28 mouse cellular contexts compared by ENCODE assay signal in the genomic region with DNA sequence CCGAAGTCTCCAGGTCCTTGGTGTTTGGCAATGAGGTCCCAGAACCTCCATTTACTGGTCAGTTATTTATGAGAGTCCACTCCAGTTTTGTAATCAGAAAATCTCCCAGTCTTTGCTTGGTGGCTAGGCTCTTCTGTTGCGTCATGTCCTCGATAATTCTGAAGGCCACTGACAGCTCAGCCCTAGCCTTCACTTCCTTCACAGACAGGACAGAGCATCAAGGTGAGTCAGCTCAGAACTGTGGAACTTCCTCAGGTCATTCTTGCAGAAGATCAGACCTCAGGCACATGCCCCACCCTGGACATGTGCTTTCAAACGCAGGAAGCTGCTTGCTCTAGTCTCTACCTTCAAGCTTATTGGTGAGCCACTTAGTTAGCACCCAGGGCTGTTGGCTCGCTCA. TPM values are rescaled to one million over a fixed set of nuclear protein-coding genes. Genes with fewer than 3 reads are reported as not detected.
A peak's percentile ranks its signal among the peaks of the same experiment; 100 is the strongest.
DNase-seq lines count a peak whose midpoint lies in the region; ATAC-seq and TF ChIP-seq lines count a peak whose summit lies in the region.
"Had no signal": no experiment of that assay in that cellular context is flagged by ENCODE, and none has a peak within 500 bp of the region (broad histone marks: within the 10 kb centered on the region; RNA-seq: fewer than 3 reads in every experiment).

No protein-coding gene starts in this region.

- dilution Hi-C loops in CH12.LX (cut with MboI; ENCODE audit: extremely low pct_ligation_motif_present, extremely low pct_unique_long_range_greater_than_20kb, low sequenced_read_pairs), result no loop called here

- no peaks in the 10 kb centered on the region for H3K27me3 ChIP-seq in CH12.LX (replicated peaks)
- no peaks in the 10 kb centered on the region for H3K27me3 ChIP-seq in hindbrain, embryonic 14.5 days (ENCODE audit: control insufficient read depth, insufficient read depth, low read length)
- H3K27me3 ChIP-seq: embryonic facial prominence, embryonic 13.5 days; forebrain, embryonic 12.5 days; heart, embryonic 15.5 days; hindbrain, embryonic 13.5 days; intestine, embryonic 15.5 days; Patski had no signal

- no peaks in the 10 kb centered on the region for H3K36me3 ChIP-seq in CH12.LX (replicated peaks in 1 of 2; ENCODE audit: control insufficient read depth in 1 of 2, insufficient read depth in 1 of 2, low read length in 1 of 2)
- no peaks in the 10 kb centered on the region for H3K36me3 ChIP-seq in hindbrain, embryonic 14.5 days (replicated peaks; ENCODE audit: control insufficient read depth, insufficient read depth)
- H3K36me3 ChIP-seq: embryonic facial prominence, embryonic 13.5 days; forebrain, embryonic 12.5 days; heart, embryonic 15.5 days; hindbrain, embryonic 13.5 days; intestine, embryonic 15.5 days had no signal

- H3K4me1 ChIP-seq in CH12.LX (ENCODE audit: control insufficient read depth in 1 of 2, insufficient read depth in 2 of 2), result peaks cover 0 to 7% of the 10 kb centered on the region in 2 experiments; a peak in 3 of 4 replicates
- no peaks in the 10 kb centered on the region for H3K4me1 ChIP-seq in hindbrain, embryonic 14.5 days (replicated peaks; ENCODE audit: control insufficient read depth, insufficient read depth, low read length)
- H3K4me1 ChIP-seq: embryonic facial prominence, embryonic 13.5 days; forebrain, embryonic 12.5 days; heart, embryonic 15.5 days; hindbrain, embryonic 13.5 days; intestine, embryonic 15.5 days had no signal

- TF ChIP-seq EP300 in CH12.LX (IDR thresholded peaks at IDR 0.05; ENCODE audit: low read length), result no peak

- H3K4me2 ChIP-seq in CH12.LX (ENCODE audit: insufficient read depth, low read depth, poor library complexity, severe bottlenecking), result no peak overlapping the region
- H3K4me2 ChIP-seq in hindbrain, embryonic 14.5 days (replicated peaks), result no peak overlapping the region
- H3K4me2 ChIP-seq: embryonic facial prominence, embryonic 13.5 days; forebrain, embryonic 12.5 days; heart, embryonic 11.5 days; heart, embryonic 15.5 days; hindbrain, embryonic 13.5 days; intestine, embryonic 15.5 days had no signal

- intact Hi-C loops in gastrocnemius, postnatal 36 days (cut with DNase I), result no loop called here

- WGBS in hindbrain, embryonic 14.5 days, result 90% methylated on average over 5 of the region's 5 CpGs

- H3K9ac ChIP-seq in CH12.LX (ENCODE audit: insufficient read depth, low read depth), result no peak overlapping the region
- no peak overlapping the region for H3K9ac ChIP-seq in hindbrain, embryonic 14.5 days
- H3K9ac ChIP-seq: embryonic facial prominence, embryonic 13.5 days; forebrain, embryonic 12.5 days; heart, embryonic 15.5 days; hindbrain, embryonic 13.5 days; intestine, embryonic 15.5 days had no signal

- ATAC-seq in megakaryocyte, adult 5-6 weeks (ENCODE audit: poor library complexity, severe bottlenecking), result peak; percentile 51; the same call in 1 of the 2 replicates
- ATAC-seq in hindbrain, embryonic 14.5 days (ENCODE audit: low FRiP score), result no peak
- ATAC-seq: activated CD4-positive, CD25-positive, alpha-beta regulatory T cell, adult 4 months; CD4-positive, CD25-positive, alpha-beta regulatory T cell, adult 4 months; forebrain, embryonic 16.5 days; intestine, embryonic 15.5 days; Patski had no signal

- H3K9me3 ChIP-seq in CH12.LX (replicated peaks; ENCODE audit: low read length), result no peaks in the 10 kb centered on the region
- H3K9me3 ChIP-seq in hindbrain, embryonic 14.5 days (ENCODE audit: control insufficient read depth, low read length), result peaks cover 15% of the 10 kb centered on the region; the same call in 1 of the 2 replicates
- H3K9me3 ChIP-seq: forebrain, embryonic 12.5 days; heart, embryonic 15.5 days; intestine, embryonic 15.5 days had no signal

- no peak overlapping the region for H3K27ac ChIP-seq in CH12.LX (ENCODE audit: insufficient read depth, low read depth)
- no peak overlapping the region for H3K27ac ChIP-seq in hindbrain, embryonic 14.5 days
- H3K27ac ChIP-seq: embryonic facial prominence, embryonic 13.5 days; forebrain, embryonic 12.5 days; heart, embryonic 15.5 days; hindbrain, embryonic 13.5 days; intestine, embryonic 15.5 days had no signal

- TF ChIP-seq RAD21 in CH12.LX (IDR thresholded peaks at IDR 0.05; ENCODE audit: low read depth, low read length), result no peak

- no peak for TF ChIP-seq CTCF in CH12.LX (conservative IDR thresholded peaks at IDR 0.05 in 1 of 2, IDR thresholded peaks at IDR 0.05 in 1 of 2; ENCODE audit: low read depth in 2 of 2, low read length in 2 of 2)

- no peak overlapping the region for H3K4me3 ChIP-seq in CH12.LX (replicated peaks in 1 of 3; ENCODE audit: low read depth in 2 of 3, low read length in 2 of 3, poor library complexity in 1 of 3)
- H3K4me3 ChIP-seq in hindbrain, embryonic 14.5 days (replicated peaks; ENCODE audit: low read length), result no peak overlapping the region
- H3K4me3 ChIP-seq: embryonic facial prominence, embryonic 13.5 days; forebrain, embryonic 12.5 days; heart, embryonic 15.5 days; hindbrain, embryonic 13.5 days; intestine, embryonic 15.5 days had no signal

- DNase-seq in 416B (ENCODE audit: low read depth), result peak; percentile 44
- no peak for DNase-seq in CH12.LX (ENCODE audit: extremely low read depth)
- DNase-seq in adrenal gland, postnatal 14 days, result peak; percentile 62
- no peak for DNase-seq in gastrocnemius, postnatal 36 days
- DNase-seq in embryo, embryonic 10 days (ENCODE audit: low spot score), result no peak
- DNase-seq in hindbrain, embryonic 14.5 days (ENCODE audit: low spot score), result no peak
- DNase-seq: B cell, adult 2 months; cerebellum, adult 11-12 months; cerebellum, adult 9-10 months; cerebellum, postnatal 25 days; gastrocnemius, postnatal 10 days; heart, adult 18-20 months; heart, postnatal 14 days; kidney, adult 18-20 months had no signal

- TF ChIP-seq POLR2A in CH12.LX (IDR thresholded peaks at IDR 0.05; ENCODE audit: low read depth, low read length), result no peak

- in situ Hi-C loops in CH12.LX (cut with MboI; ENCODE audit: low pct_ligation_motif_present, low pct_unique_long_range_greater_than_20kb, low sequenced_read_pairs), result no loop called here

- H3K79me2 ChIP-seq in CH12.LX (replicated peaks; ENCODE audit: control insufficient read depth, extremely low read depth, insufficient read depth, poor library complexity, severe bottlenecking), result no peaks in the 10 kb centered on the region

TF ChIP-seq in CH12.LX, 34 proteins besides CTCF, POLR2A, EP300 and RAD21:
- TF ChIP-seq PAX5 (IDR thresholded peaks at IDR 0.05; ENCODE audit: low read length), result no peak
- no peak for TF ChIP-seq USF1 (IDR thresholded peaks at IDR 0.05; ENCODE audit: low read depth, low read length)
- no peak for TF ChIP-seq ZMIZ1 (IDR thresholded peaks at IDR 0.05; ENCODE audit: low read depth, low read length)
- TF ChIP-seq BHLHE40 (IDR thresholded peaks at IDR 0.05; ENCODE audit: low read depth, low read length), result peak; percentile 55; the same call in 1 of the 2 replicates
- TF ChIP-seq MYC (IDR thresholded peaks at IDR 0.05; ENCODE audit: low read depth, low read length), result 0 out of 2 replicates have a peak, but pooled peaks have one; percentile 41
- no peak for TF ChIP-seq ELF1 (IDR thresholded peaks at IDR 0.05; ENCODE audit: low read depth, low read length)
- TF ChIP-seq MAX (IDR thresholded peaks at IDR 0.05; ENCODE audit: low read length), result peak; percentile 52; the same call in 1 of the 2 replicates

RNA-seq across cellular contexts. Expression of a gene that starts 22.2 kb away (rescaled TPM):
- 44.6 and 45.2 TPM in 2 replicates for total RNA-seq in CH12.LX (2012; rRNA removed)
- 39.1 and 41.5 TPM in 2 replicates for total RNA-seq in CH12.LX (2014; rRNA removed)
- 50.5 and 52.3 TPM in 2 replicates for polyA plus RNA-seq in CH12.LX (2012; ENCODE audit: insufficient read length, low read depth)
- 51.5 and 63.4 TPM in 2 replicates for total RNA-seq in adrenal gland, postnatal 14 days (2021)
- total RNA-seq in megakaryocyte, adult 5-6 weeks (2015), result 24.5 and 25.5 TPM in 2 replicates
- 26.3 and 39.0 TPM in 2 replicates for total RNA-seq in megakaryocyte, adult 5-6 weeks (2017)
- total RNA-seq in gastrocnemius, postnatal 36 days (2021), result 10 to 100 TPM; 19.2 to 21.2 TPM
- polyA plus RNA-seq in hindbrain, embryonic 14.5 days (2014; fragmentation: Nextera tagmentation; extraction: Ambion mirVana), result 102 and 106 TPM in 2 replicates

RNA-seq across cellular contexts. Expression of a gene that starts 45.5 kb away (rescaled TPM):
- 417 and 423 TPM in 2 replicates for total RNA-seq in CH12.LX (2012; rRNA removed)
- total RNA-seq in CH12.LX (2014; rRNA removed), result 135 and 141 TPM in 2 replicates
- polyA plus RNA-seq in CH12.LX (2012; ENCODE audit: insufficient read length, low read depth), result 219 and 264 TPM in 2 replicates
- 154 and 160 TPM in 2 replicates for total RNA-seq in adrenal gland, postnatal 14 days (2021)
- 265 and 282 TPM in 2 replicates for total RNA-seq in megakaryocyte, adult 5-6 weeks (2015)
- 388 and 414 TPM in 2 replicates for total RNA-seq in megakaryocyte, adult 5-6 weeks (2017)
- total RNA-seq in gastrocnemius, postnatal 36 days (2021), result 10 to 100 TPM; 23.4 to 24.7 TPM
- 75.0 and 80.5 TPM in 2 replicates for polyA plus RNA-seq in hindbrain, embryonic 14.5 days (2014; fragmentation: Nextera tagmentation; extraction: Ambion mirVana)

RNA-seq across cellular contexts. Expression of a gene that starts 46.9 kb away (rescaled TPM):
- 48.9 and 55.7 TPM in 2 replicates for total RNA-seq in CH12.LX (2012; rRNA removed)
- total RNA-seq in CH12.LX (2014; rRNA removed), result not detected in 2 replicates
- 259 and 363 TPM in 2 replicates for polyA plus RNA-seq in CH12.LX (2012; ENCODE audit: insufficient read length, low read depth)
- 4.6 and 5.4 TPM in 2 replicates for total RNA-seq in adrenal gland, postnatal 14 days (2021)
- 0.21 TPM in 1 of 2 replicates, not detected in the other for total RNA-seq in megakaryocyte, adult 5-6 weeks (2015)
- total RNA-seq in megakaryocyte, adult 5-6 weeks (2017), result 1.5 and 3.4 TPM in 2 replicates
- 1 to 10 TPM; 2.4 to 3.0 TPM for total RNA-seq in gastrocnemius, postnatal 36 days (2021)
- polyA plus RNA-seq in hindbrain, embryonic 14.5 days (2014; fragmentation: Nextera tagmentation; extraction: Ambion mirVana), result 8.6 and 10.9 TPM in 2 replicates

RNA-seq across cellular contexts. Expression of a gene that starts 57.1 kb away (rescaled TPM):
- not detected in 2 replicates for total RNA-seq in CH12.LX (2012; rRNA removed)
- not detected in 2 replicates for total RNA-seq in CH12.LX (2014; rRNA removed)
- not detected in 2 replicates for polyA plus RNA-seq in CH12.LX (2012; ENCODE audit: insufficient read length, low read depth)
- total RNA-seq in adrenal gland, postnatal 14 days (2021), result 1.0 and 2.7 TPM in 2 replicates
- not detected in 2 replicates for total RNA-seq in megakaryocyte, adult 5-6 weeks (2015)
- 0.26 and 0.53 TPM in 2 replicates for total RNA-seq in megakaryocyte, adult 5-6 weeks (2017)
- not detected for total RNA-seq in gastrocnemius, postnatal 36 days (2021)
- polyA plus RNA-seq in hindbrain, embryonic 14.5 days (2014; fragmentation: Nextera tagmentation; extraction: Ambion mirVana), result 0.82 and 0.93 TPM in 2 replicates
- total RNA-seq: hematopoietic stem cell, adult 5-6 weeks had no signal
- polyA plus RNA-seq: CD4-positive, CD25-positive, alpha-beta regulatory T cell, adult 4 months; cortical plate, adult 2 months; frontal cortex, adult 2 months; Patski had no signal

Comparison
In these comparisons a context has a peak if more than half of its experiments do, and no peak if none do; other contexts are left out.
1. DNase-seq: peak in 416B (single experiment) and adrenal gland, postnatal 14 days (single experiment); none in CH12.LX (single experiment), gastrocnemius, postnatal 36 days (0 of 2), embryo, embryonic 10 days (single experiment) and hindbrain, embryonic 14.5 days (single experiment).